Mouse (Mus musculus): ENCODE measurements around the gene Pip5kl1. TPM values are rescaled to one million over a fixed set of nuclear protein-coding genes. Genes with fewer than 3 reads are reported as not detected.
A peak's percentile ranks its signal among the peaks of the same experiment; 100 is the strongest.

Pip5kl1 gene
- polyA plus RNA-seq, 1 experiment from 2014 or later: not detected

DNA sequence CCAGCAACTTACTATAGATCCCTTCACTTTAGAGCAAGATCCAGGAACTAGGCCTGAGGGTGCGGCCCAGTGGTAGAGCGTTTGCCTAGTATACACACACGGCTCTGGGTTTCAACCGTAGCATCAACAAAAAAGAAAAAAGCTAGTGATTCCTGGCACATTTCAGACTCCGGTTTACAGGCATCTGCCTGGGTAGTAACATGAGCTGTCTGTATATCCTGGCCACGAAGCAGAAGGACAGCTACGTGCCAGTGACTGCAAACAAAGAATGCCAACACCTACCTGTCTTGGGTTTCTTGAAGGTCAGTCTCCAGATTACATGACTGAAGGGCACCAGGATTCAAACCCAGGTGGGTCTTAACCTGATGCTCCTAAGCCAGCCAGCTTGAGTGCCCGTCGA is 25.4 kb upstream of the Pip5kl1 start:
- Histone ChIP-seq H3K27ac (replicated peaks in 1 of 2; ENCODE audit: control insufficient read depth in 1 of 2, insufficient read depth in 1 of 2, low read depth in 2 of 2, low read length in 2 of 2) (no peak overlapping the region; a peak in 1 of 4 replicates), H3K9me3 (ENCODE audit: control insufficient read depth, low read length) (no peaks in the 10 kb centered on the region), H3K36me3 (ENCODE audit: control insufficient read depth, insufficient read depth, low read length) (no peaks in the 10 kb centered on the region), H3K27me3 (ENCODE audit: control insufficient read depth, insufficient read depth, low read length) (no peaks in the 10 kb centered on the region), H3K9ac (ENCODE audit: low read length) (no peak overlapping the region), H3K4me1 (ENCODE audit: control insufficient read depth in 2 of 2, insufficient read depth in 2 of 2, low read length in 2 of 2) (peaks cover 16 to 28% of the 10 kb centered on the region in 2 experiments), H3K4me2 (ENCODE audit: low read length) (no peak overlapping the region), H3K4me3 (ENCODE audit: control insufficient read depth in 1 of 2, insufficient read depth in 1 of 2, low read depth in 1 of 2, low read length in 2 of 2) (no peak overlapping the region)
- ATAC-seq (ENCODE audit: insufficient number of reproducible peaks, insufficient read depth, low FRiP score, low read depth): no peak
- 86% methylated on average over 9 of the region's 9 CpGs for WGBS

- H3K9me3 ChIP-seq (ENCODE audit: control insufficient read depth, low read length): no peaks in the 10 kb centered on the region
- H3K9ac ChIP-seq (ENCODE audit: low read length): no peak overlapping the region
- H3K4me3 ChIP-seq (ENCODE audit: control insufficient read depth in 1 of 2, insufficient read depth in 1 of 2, low read depth in 1 of 2, low read length in 2 of 2): no peak overlapping the region
- no peak overlapping the region for H3K4me2 ChIP-seq (ENCODE audit: low read length)
- no peak for ATAC-seq (ENCODE audit: insufficient number of reproducible peaks, insufficient read depth, low FRiP score, low read depth)
- H3K27me3 ChIP-seq (ENCODE audit: control insufficient read depth, insufficient read depth, low read length): no peaks in the 10 kb centered on the region
- H3K4me1 ChIP-seq (ENCODE audit: control insufficient read depth in 2 of 2, insufficient read depth in 2 of 2, low read length in 2 of 2): peaks cover 16 to 28% of the 10 kb centered on the region in 2 experiments
- no peaks in the 10 kb centered on the region for H3K36me3 ChIP-seq (ENCODE audit: control insufficient read depth, insufficient read depth, low read length)
- 59% methylated on average over 6 of the region's 6 CpGs for WGBS
- H3K27ac ChIP-seq (replicated peaks in 1 of 2; ENCODE audit: control insufficient read depth in 1 of 2, insufficient read depth in 1 of 2, low read depth in 2 of 2, low read length in 2 of 2): no peak overlapping the region; a peak in 1 of 4 replicates
Measured at GRCm38 (mm10) chr2:32549764-32550163, 24.8 kb upstream of the Pip5kl1 start.

GRCm38 (mm10) chr2:32551236-32551635 is 23.4 kb upstream of the Pip5kl1 start:
- ATAC-seq (ENCODE audit: insufficient number of reproducible peaks, insufficient read depth, low FRiP score, low read depth): no peak
- WGBS: 83% methylated on average over 5 of the region's 5 CpGs

GRCm38 (mm10) chr2:32553592-32554148 is 20.9 kb upstream of the Pip5kl1 start:
- Histone ChIP-seq H3K27me3 (ENCODE audit: control insufficient read depth, insufficient read depth, low read length) (no peaks in the 10 kb centered on the region), H3K27ac (replicated peaks in 1 of 2; ENCODE audit: control insufficient read depth in 1 of 2, insufficient read depth in 1 of 2, low read depth in 2 of 2, low read length in 2 of 2) (no peak overlapping the region), H3K36me3 (ENCODE audit: control insufficient read depth, insufficient read depth, low read length) (no peaks in the 10 kb centered on the region), H3K9me3 (ENCODE audit: control insufficient read depth, low read length) (no peaks in the 10 kb centered on the region), H3K4me1 (ENCODE audit: control insufficient read depth in 2 of 2, insufficient read depth in 2 of 2, low read length in 2 of 2) (peaks cover 14 to 25% of the 10 kb centered on the region in 2 experiments), H3K4me2 (ENCODE audit: low read length) (no peak overlapping the region), H3K4me3 (ENCODE audit: control insufficient read depth in 1 of 2, insufficient read depth in 1 of 2, low read depth in 1 of 2, low read length in 2 of 2) (no peak overlapping the region), H3K9ac (ENCODE audit: low read length) (no peak overlapping the region)
- 61% methylated on average over 7 of the region's 7 CpGs for WGBS
- ATAC-seq (ENCODE audit: insufficient number of reproducible peaks, insufficient read depth, low FRiP score, low read depth): no peak

More at GRCm38 (mm10) chr2:32551236-32551635, 23.4 kb upstream of the Pip5kl1 start:
- no peak overlapping the region for H3K4me2 ChIP-seq (ENCODE audit: low read length)
- no peak overlapping the region for H3K9ac ChIP-seq (ENCODE audit: low read length)
- H3K4me1 ChIP-seq (ENCODE audit: control insufficient read depth in 2 of 2, insufficient read depth in 2 of 2, low read length in 2 of 2): peaks cover 22 to 39% of the 10 kb centered on the region in 2 experiments
- no peak overlapping the region for H3K4me3 ChIP-seq (ENCODE audit: control insufficient read depth in 1 of 2, insufficient read depth in 1 of 2, low read depth in 1 of 2, low read length in 2 of 2)
- no peaks in the 10 kb centered on the region for H3K9me3 ChIP-seq (ENCODE audit: control insufficient read depth, low read length)
- H3K36me3 ChIP-seq (ENCODE audit: control insufficient read depth, insufficient read depth, low read length): no peaks in the 10 kb centered on the region
- no peaks in the 10 kb centered on the region for H3K27me3 ChIP-seq (ENCODE audit: control insufficient read depth, insufficient read depth, low read length)
- H3K27ac ChIP-seq (replicated peaks in 1 of 2; ENCODE audit: control insufficient read depth in 1 of 2, insufficient read depth in 1 of 2, low read depth in 2 of 2, low read length in 2 of 2): no peak overlapping the region

- no peaks in the 10 kb centered on the region for H3K9me3 ChIP-seq (ENCODE audit: control insufficient read depth, low read length)
- H3K4me3 ChIP-seq (ENCODE audit: control insufficient read depth in 1 of 2, insufficient read depth in 1 of 2, low read depth in 1 of 2, low read length in 2 of 2): no peak overlapping the region
- no peak overlapping the region for H3K4me2 ChIP-seq (ENCODE audit: low read length)
- no peak overlapping the region for H3K9ac ChIP-seq (ENCODE audit: low read length)
- peaks cover 9 to 11% of the 10 kb centered on the region in 2 experiments; a peak in 3 of 4 replicates for H3K4me1 ChIP-seq (ENCODE audit: control insufficient read depth in 2 of 2, insufficient read depth in 2 of 2, low read length in 2 of 2)
- H3K36me3 ChIP-seq (ENCODE audit: control insufficient read depth, insufficient read depth, low read length): peaks cover 11% of the 10 kb centered on the region
- 41% methylated on average over 4 of the region's 4 CpGs for WGBS
- H3K27ac ChIP-seq (replicated peaks in 1 of 2; ENCODE audit: control insufficient read depth in 1 of 2, insufficient read depth in 1 of 2, low read depth in 2 of 2, low read length in 2 of 2): no peak overlapping the region; a peak in 1 of 4 replicates
- no peaks in the 10 kb centered on the region for H3K27me3 ChIP-seq (ENCODE audit: control insufficient read depth, insufficient read depth, low read length)
- no peak for ATAC-seq (ENCODE audit: insufficient number of reproducible peaks, insufficient read depth, low FRiP score, low read depth)
Measured at GRCm38 (mm10) chr2:32555484-32555883, 19.1 kb upstream of the Pip5kl1 start.

- Histone ChIP-seq H3K27me3 (ENCODE audit: control insufficient read depth, insufficient read depth, low read length) (no peaks in the 10 kb centered on the region), H3K4me3 (ENCODE audit: control insufficient read depth in 1 of 2, insufficient read depth in 1 of 2, low read depth in 1 of 2, low read length in 2 of 2) (no peak overlapping the region), H3K27ac (replicated peaks in 1 of 2; ENCODE audit: control insufficient read depth in 1 of 2, insufficient read depth in 1 of 2, low read depth in 2 of 2, low read length in 2 of 2) (no peak overlapping the region), H3K4me2 (ENCODE audit: low read length) (no peak overlapping the region), H3K36me3 (ENCODE audit: control insufficient read depth, insufficient read depth, low read length) (peaks cover 13% of the 10 kb centered on the region), H3K9me3 (ENCODE audit: control insufficient read depth, low read length) (no peaks in the 10 kb centered on the region), H3K9ac (ENCODE audit: low read length) (peak overlapping the region; percentile 27; the same call in 1 of the 2 replicates), H3K4me1 (ENCODE audit: control insufficient read depth in 2 of 2, insufficient read depth in 2 of 2, low read length in 2 of 2) (peaks cover 7 to 11% of the 10 kb centered on the region in 2 experiments; a peak in 3 of 4 replicates)
- ATAC-seq (ENCODE audit: insufficient number of reproducible peaks, insufficient read depth, low FRiP score, low read depth): no peak
- 64% methylated on average over 7 of the region's 7 CpGs for WGBS
Measured at GRCm38 (mm10) chr2:32556019-32556418, 18.6 kb upstream of the Pip5kl1 start.

DNA sequence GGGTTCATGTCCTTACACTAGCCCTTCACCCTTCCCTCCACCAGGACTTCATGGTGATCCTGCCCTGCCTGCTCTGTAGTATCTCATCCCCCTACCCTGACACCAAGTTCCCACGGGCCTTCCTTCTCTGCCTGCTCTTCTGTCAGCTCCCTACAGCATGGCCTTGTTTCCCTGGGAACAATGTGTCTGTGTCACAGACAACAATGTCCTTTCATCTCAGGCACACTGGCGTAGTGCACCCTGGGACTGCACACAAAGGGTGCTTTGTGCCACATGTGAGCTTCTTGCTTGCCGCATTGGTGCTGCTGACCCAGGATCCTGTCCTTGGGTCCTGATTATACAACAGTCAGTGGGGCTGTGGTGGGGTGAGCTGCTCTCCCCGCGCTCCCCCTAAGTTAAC is 15.0 kb upstream of the Pip5kl1 start:
- 54% methylated on average over 5 of the region's 5 CpGs for WGBS
- Histone ChIP-seq H3K36me3 (ENCODE audit: control insufficient read depth, insufficient read depth, low read length) (peaks cover 33% of the 10 kb centered on the region), H3K27me3 (ENCODE audit: control insufficient read depth, insufficient read depth, low read length) (no peaks in the 10 kb centered on the region), H3K4me1 (ENCODE audit: control insufficient read depth in 2 of 2, insufficient read depth in 2 of 2, low read length in 2 of 2) (peaks cover 7 to 11% of the 10 kb centered on the region in 2 experiments; a peak in 3 of 4 replicates), H3K9me3 (ENCODE audit: control insufficient read depth, low read length) (no peaks in the 10 kb centered on the region), H3K9ac (ENCODE audit: low read length) (no peak overlapping the region), H3K27ac (replicated peaks in 1 of 2; ENCODE audit: control insufficient read depth in 1 of 2, insufficient read depth in 1 of 2, low read depth in 2 of 2, low read length in 2 of 2) (no peak overlapping the region), H3K4me3 (ENCODE audit: control insufficient read depth in 1 of 2, insufficient read depth in 1 of 2, low read depth in 1 of 2, low read length in 2 of 2) (no peak overlapping the region), H3K4me2 (ENCODE audit: low read length) (no peak overlapping the region)
- ATAC-seq (ENCODE audit: insufficient number of reproducible peaks, insufficient read depth, low FRiP score, low read depth): no peak

All from heart, embryonic 14.5 days (tissue).